Mouse (Mus musculus) CD4-positive, CD25-positive, alpha-beta regulatory T cell, adult 4 months (primary cell): ENCODE data around the gene Pde10a. TPM values are rescaled to one million over a fixed set of nuclear protein-coding genes. Genes with fewer than 3 reads are reported as not detected.

Experiments used
- ATAC-seq: one replicate; pipeline ENCODE4 v1.8.0; 2017
- polyA plus RNA-seq, 2 experiments: library from polyadenylated mRNA; unstranded; fragments of 100-300 nt; shearing (Covaris generic); gene quantifications; one replicate each; pipeline ENCODE4 v1.2.1; 2017

The Pde10a gene
- polyA plus RNA-seq, 2 experiments from 2014 or later = 1.1 TPM; not detected in 1

- no peak for ATAC-seq
Measured at GRCm38 (mm10) chr17:8802161-8802888, 277.2 kb downstream of the Pde10a start.

- no peak for ATAC-seq
Measured at GRCm38 (mm10) chr17:8802889-8803799, 278.0 kb downstream of the Pde10a start.

- ATAC-seq = no peak
Measured at GRCm38 (mm10) chr17:8807345-8807744, 282.2 kb downstream of the Pde10a start.

GRCm38 (mm10) chr17:8809771-8810170 lies 284.6 kb downstream of the Pde10a start:
- no peak for ATAC-seq

- no peak for ATAC-seq
Measured at GRCm38 (mm10) chr17:8810201-8810600, 285.0 kb downstream of the Pde10a start.

- ATAC-seq = no peak
Measured at GRCm38 (mm10) chr17:8812228-8812865, 287.2 kb downstream of the Pde10a start.

- no peak for ATAC-seq
Measured at GRCm38 (mm10) chr17:8813773-8814491, 288.8 kb downstream of the Pde10a start.

GRCm38 (mm10) chr17:8815376-8815775 lies 290.2 kb downstream of the Pde10a start:
- ATAC-seq = no peak

GRCm38 (mm10) chr17:8815864-8816263 lies 290.7 kb downstream of the Pde10a start:
- no peak for ATAC-seq

GRCm38 (mm10) chr17:8818675-8819074 lies 293.5 kb downstream of the Pde10a start:
- ATAC-seq = no peak

GRCm38 (mm10) chr17:8823548-8823947 lies 298.4 kb downstream of the Pde10a start:
- ATAC-seq = no peak

- no peak for ATAC-seq
Measured at GRCm38 (mm10) chr17:8827204-8827603, 302.0 kb downstream of the Pde10a start.

- no peak for ATAC-seq
Measured at GRCm38 (mm10) chr17:8831001-8831400, 305.8 kb downstream of the Pde10a start.

- ATAC-seq = no peak
Measured at GRCm38 (mm10) chr17:8836292-8836691, 311.1 kb downstream of the Pde10a start.

GRCm38 (mm10) chr17:8838252-8838651 lies 313.1 kb downstream of the Pde10a start:
- no peak for ATAC-seq

- ATAC-seq = no peak
Measured at GRCm38 (mm10) chr17:8839237-8840011, 314.3 kb downstream of the Pde10a start.

- ATAC-seq = no peak
Measured at GRCm38 (mm10) chr17:8841094-8841493, 315.9 kb downstream of the Pde10a start.

GRCm38 (mm10) chr17:8841897-8842540 lies 316.8 kb downstream of the Pde10a start:
- ATAC-seq = no peak

GRCm38 (mm10) chr17:8842662-8843061 lies 317.5 kb downstream of the Pde10a start:
- ATAC-seq = no peak

GRCm38 (mm10) chr17:8843941-8844340 lies 318.8 kb downstream of the Pde10a start:
- ATAC-seq = no peak

GRCm38 (mm10) chr17:8846506-8846905 lies 321.3 kb downstream of the Pde10a start:
- no peak for ATAC-seq
